Mouse (Mus musculus): ENCODE results near the gene Mia. TPM values are rescaled to one million over a fixed set of nuclear protein-coding genes. Genes with fewer than 3 reads are reported as not detected.

Mia gene
- polyA plus RNA-seq, 1 experiment from 2014 or later: 0.76 TPM

DNA sequence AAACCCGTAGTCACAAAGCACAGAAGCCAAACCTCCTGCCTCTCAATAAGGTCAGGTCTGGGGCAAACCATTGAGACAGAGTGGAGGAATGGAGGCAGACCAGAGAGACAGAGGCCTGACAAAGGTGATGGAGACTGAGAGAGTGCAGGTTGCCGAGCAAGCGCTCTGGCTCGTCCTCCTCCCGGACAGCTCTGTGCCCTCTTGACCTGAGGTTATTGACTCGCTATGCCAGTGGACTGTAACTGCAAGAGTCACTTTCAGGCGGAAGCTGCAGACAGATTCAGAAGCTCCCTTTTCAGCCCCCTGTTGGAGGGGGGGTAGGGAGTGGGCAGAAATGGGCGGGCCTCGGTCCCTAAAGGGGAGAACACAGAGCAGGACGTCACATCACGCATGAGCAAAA is 39.0 kb upstream of the Mia start:
- 0 out of 2 replicates have a peak overlapping the region, but pooled peaks have one; percentile 35 for H3K27ac ChIP-seq (ENCODE audit: low read length)
- H3K9ac ChIP-seq (ENCODE audit: low read depth, low read length): no peak overlapping the region
- H3K9me3 ChIP-seq (replicated peaks; ENCODE audit: control insufficient read depth, low read length): no peaks in the 10 kb centered on the region
- no peak overlapping the region for H3K4me3 ChIP-seq (ENCODE audit: low read depth, low read length)
- H3K27me3 ChIP-seq (ENCODE audit: control insufficient read depth, insufficient read depth, low read depth, low read length): no peaks in the 10 kb centered on the region
- H3K4me1 ChIP-seq (ENCODE audit: control insufficient read depth, low read depth, low read length): peaks cover 24% of the 10 kb centered on the region
- 65% methylated on average over 11 of the region's 11 CpGs for WGBS (ENCODE audit: insufficient replicate concordance)
- peak; percentile 80 for ATAC-seq (ENCODE audit: low read depth)
- H3K4me2 ChIP-seq (ENCODE audit: low read depth, low read length): no peak overlapping the region
- H3K36me3 ChIP-seq (ENCODE audit: control insufficient read depth, insufficient read depth): no peaks in the 10 kb centered on the region

GRCm38 (mm10) chr7:27218586-27218985 is 37.6 kb upstream of the Mia start:
- H3K27ac ChIP-seq (ENCODE audit: low read length): no peak overlapping the region
- H3K4me2 ChIP-seq (ENCODE audit: low read depth, low read length): no peak overlapping the region
- peaks cover 17% of the 10 kb centered on the region for H3K4me1 ChIP-seq (ENCODE audit: control insufficient read depth, low read depth, low read length)
- H3K36me3 ChIP-seq (ENCODE audit: control insufficient read depth, insufficient read depth): no peaks in the 10 kb centered on the region
- no peaks in the 10 kb centered on the region for H3K27me3 ChIP-seq (ENCODE audit: control insufficient read depth, insufficient read depth, low read depth, low read length)
- no peaks in the 10 kb centered on the region for H3K9me3 ChIP-seq (replicated peaks; ENCODE audit: control insufficient read depth, low read length)
- H3K9ac ChIP-seq (ENCODE audit: low read depth, low read length): no peak overlapping the region
- WGBS (ENCODE audit: insufficient replicate concordance): 61% methylated on average over 7 of the region's 7 CpGs
- no peak overlapping the region for H3K4me3 ChIP-seq (ENCODE audit: low read depth, low read length)
- no peak for ATAC-seq (ENCODE audit: low read depth)

GRCm38 (mm10) chr7:27212626-27213025 is 31.7 kb upstream of the Mia start:
- Histone ChIP-seq H3K9ac (ENCODE audit: low read depth, low read length) (no peak overlapping the region), H3K4me1 (ENCODE audit: control insufficient read depth, low read depth, low read length) (no peaks in the 10 kb centered on the region), H3K36me3 (ENCODE audit: control insufficient read depth, insufficient read depth) (no peaks in the 10 kb centered on the region; the same call in 1 of the 2 replicates), H3K4me3 (ENCODE audit: low read depth, low read length) (no peak overlapping the region), H3K27me3 (ENCODE audit: control insufficient read depth, insufficient read depth, low read depth, low read length) (no peaks in the 10 kb centered on the region), H3K9me3 (replicated peaks; ENCODE audit: control insufficient read depth, low read length) (no peaks in the 10 kb centered on the region), H3K27ac (ENCODE audit: low read length) (no peak overlapping the region), H3K4me2 (ENCODE audit: low read depth, low read length) (no peak overlapping the region)
- WGBS (ENCODE audit: insufficient replicate concordance): 55% methylated on average over 2 of the region's 2 CpGs
- ATAC-seq (ENCODE audit: low read depth): no peak

- no peaks in the 10 kb centered on the region for H3K36me3 ChIP-seq (ENCODE audit: control insufficient read depth, insufficient read depth)
- H3K27ac ChIP-seq (ENCODE audit: low read length): no peak overlapping the region
- H3K9me3 ChIP-seq (replicated peaks; ENCODE audit: control insufficient read depth, low read length): no peaks in the 10 kb centered on the region
- no peak overlapping the region for H3K9ac ChIP-seq (ENCODE audit: low read depth, low read length)
- H3K4me1 ChIP-seq (ENCODE audit: control insufficient read depth, low read depth, low read length): no peaks in the 10 kb centered on the region
- WGBS (ENCODE audit: insufficient replicate concordance): 85% methylated on average over 8 of the region's 8 CpGs
- ATAC-seq (ENCODE audit: low read depth): no peak
- no peaks in the 10 kb centered on the region for H3K27me3 ChIP-seq (ENCODE audit: control insufficient read depth, insufficient read depth, low read depth, low read length)
- no peak overlapping the region for H3K4me2 ChIP-seq (ENCODE audit: low read depth, low read length)
- no peak overlapping the region for H3K4me3 ChIP-seq (ENCODE audit: low read depth, low read length)
Observed at GRCm38 (mm10) chr7:27203730-27204449, 22.9 kb upstream of the Mia start.

DNA sequence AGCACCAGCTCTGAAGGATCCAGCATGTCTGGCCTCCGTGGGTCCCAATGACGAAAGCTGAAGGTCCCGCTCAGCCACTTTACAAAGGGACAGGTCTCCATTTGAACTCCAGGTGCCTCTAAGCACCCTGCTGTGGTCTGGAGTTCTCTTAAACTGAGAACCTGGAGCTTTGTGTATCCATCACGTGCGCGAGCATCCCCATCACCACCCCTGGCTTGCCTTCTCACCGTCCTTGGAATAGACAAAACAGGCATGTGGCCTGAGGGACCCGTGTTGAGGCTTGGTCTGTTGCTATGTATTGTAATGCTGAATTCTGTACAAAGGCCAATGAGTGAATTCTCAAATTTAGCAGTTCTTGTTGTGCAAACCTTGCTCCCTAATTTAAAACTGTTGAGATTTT is 17.8 kb upstream of the Mia start:
- Histone ChIP-seq H3K4me2 (ENCODE audit: low read depth, low read length) (no peak overlapping the region), H3K4me3 (ENCODE audit: low read depth, low read length) (no peak overlapping the region), H3K27me3 (ENCODE audit: control insufficient read depth, insufficient read depth, low read depth, low read length) (no peaks in the 10 kb centered on the region), H3K4me1 (ENCODE audit: control insufficient read depth, low read depth, low read length) (peaks cover 17% of the 10 kb centered on the region), H3K9ac (ENCODE audit: low read depth, low read length) (no peak overlapping the region), H3K27ac (ENCODE audit: low read length) (no peak overlapping the region), H3K9me3 (replicated peaks; ENCODE audit: control insufficient read depth, low read length) (no peaks in the 10 kb centered on the region), H3K36me3 (ENCODE audit: control insufficient read depth, insufficient read depth) (no peaks in the 10 kb centered on the region; the same call in 1 of the 2 replicates)
- 84% methylated on average over 8 of the region's 8 CpGs for WGBS (ENCODE audit: insufficient replicate concordance)
- ATAC-seq (ENCODE audit: low read depth): no peak

GRCm38 (mm10) chr7:27198355-27198754 is 17.4 kb upstream of the Mia start:
- Histone ChIP-seq H3K9ac (ENCODE audit: low read depth, low read length) (no peak overlapping the region), H3K4me1 (ENCODE audit: control insufficient read depth, low read depth, low read length) (peaks cover 17% of the 10 kb centered on the region), H3K27ac (ENCODE audit: low read length) (no peak overlapping the region), H3K4me2 (ENCODE audit: low read depth, low read length) (no peak overlapping the region), H3K27me3 (ENCODE audit: control insufficient read depth, insufficient read depth, low read depth, low read length) (no peaks in the 10 kb centered on the region), H3K36me3 (ENCODE audit: control insufficient read depth, insufficient read depth) (peaks cover 4% of the 10 kb centered on the region), H3K9me3 (replicated peaks; ENCODE audit: control insufficient read depth, low read length) (no peaks in the 10 kb centered on the region), H3K4me3 (ENCODE audit: low read depth, low read length) (no peak overlapping the region)
- no peak for ATAC-seq (ENCODE audit: low read depth)

GRCm38 (mm10) chr7:27197634-27198033 is 16.7 kb upstream of the Mia start:
- no peak for ATAC-seq (ENCODE audit: low read depth)
- no peak overlapping the region for H3K4me3 ChIP-seq (ENCODE audit: low read depth, low read length)
- H3K9ac ChIP-seq (ENCODE audit: low read depth, low read length): no peak overlapping the region
- peaks cover 17% of the 10 kb centered on the region for H3K4me1 ChIP-seq (ENCODE audit: control insufficient read depth, low read depth, low read length)
- no peak overlapping the region for H3K27ac ChIP-seq (ENCODE audit: low read length)
- WGBS (ENCODE audit: insufficient replicate concordance): 67% methylated on average over 8 of the region's 8 CpGs
- peaks cover 6% of the 10 kb centered on the region for H3K36me3 ChIP-seq (ENCODE audit: control insufficient read depth, insufficient read depth)
- no peak overlapping the region for H3K4me2 ChIP-seq (ENCODE audit: low read depth, low read length)
- no peaks in the 10 kb centered on the region for H3K9me3 ChIP-seq (replicated peaks; ENCODE audit: control insufficient read depth, low read length)
- H3K27me3 ChIP-seq (ENCODE audit: control insufficient read depth, insufficient read depth, low read depth, low read length): no peaks in the 10 kb centered on the region

- no peak overlapping the region for H3K27ac ChIP-seq (ENCODE audit: low read length)
- H3K27me3 ChIP-seq (ENCODE audit: control insufficient read depth, insufficient read depth, low read depth, low read length): no peaks in the 10 kb centered on the region
- WGBS (ENCODE audit: insufficient replicate concordance): 69% methylated on average over 3 of the region's 3 CpGs
- H3K4me1 ChIP-seq (ENCODE audit: control insufficient read depth, low read depth, low read length): peaks cover 17% of the 10 kb centered on the region
- peaks cover 11% of the 10 kb centered on the region for H3K36me3 ChIP-seq (ENCODE audit: control insufficient read depth, insufficient read depth)
- no peak overlapping the region for H3K4me2 ChIP-seq (ENCODE audit: low read depth, low read length)
- no peak overlapping the region for H3K9ac ChIP-seq (ENCODE audit: low read depth, low read length)
- H3K4me3 ChIP-seq (ENCODE audit: low read depth, low read length): no peak overlapping the region
- ATAC-seq (ENCODE audit: low read depth): no peak
- no peaks in the 10 kb centered on the region for H3K9me3 ChIP-seq (replicated peaks; ENCODE audit: control insufficient read depth, low read length)
Observed at GRCm38 (mm10) chr7:27197136-27197535, 16.2 kb upstream of the Mia start.

DNA sequence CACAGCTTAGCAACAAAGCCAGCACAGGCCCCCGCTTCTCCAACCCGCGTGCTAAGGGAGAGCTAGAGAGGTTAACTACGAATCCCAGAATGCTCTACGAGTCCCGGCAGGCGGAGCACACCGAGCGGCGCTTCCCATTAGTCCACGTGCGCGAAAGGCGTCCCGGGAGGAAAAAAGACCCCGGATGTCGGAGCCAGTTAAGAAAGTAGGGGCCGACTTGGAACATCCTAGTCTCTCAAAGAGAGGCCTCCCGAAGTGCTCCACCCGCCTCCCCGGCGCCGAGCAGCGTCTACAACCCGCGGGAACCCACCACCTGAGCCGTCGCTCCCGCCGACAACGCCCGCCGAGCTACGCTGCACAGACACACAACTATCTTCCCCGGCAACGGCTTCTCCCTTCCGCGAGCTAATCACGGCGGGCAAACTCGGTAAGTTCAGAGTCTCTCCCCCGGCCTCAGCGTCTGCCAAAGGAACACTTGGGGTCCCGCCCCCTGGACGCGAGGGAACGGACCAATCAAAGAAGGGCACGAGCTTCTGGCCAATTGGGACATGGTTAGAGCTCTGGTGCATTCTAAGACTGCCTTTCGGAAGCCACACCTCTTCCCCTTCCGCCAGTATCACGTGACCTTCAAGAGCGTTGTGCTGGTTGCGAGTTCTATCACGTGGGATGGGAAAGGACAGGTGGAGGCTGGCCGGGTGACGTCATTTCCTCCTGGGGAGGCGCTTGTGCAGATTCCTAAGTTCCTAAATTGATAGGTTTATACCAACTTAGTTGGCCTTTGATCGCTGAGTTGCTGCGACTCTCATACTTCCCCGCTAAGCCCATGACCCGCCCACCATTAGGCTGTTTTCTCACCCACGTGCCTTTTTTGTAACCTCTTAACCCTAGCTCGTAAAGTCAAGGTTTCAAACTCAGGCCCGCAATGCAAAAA is 15.0 kb upstream of the Mia start, which contains the start of the genes BC024978 and Snrpa:
Gene BC024978 (plus strand): TSS at position 101 of the 931 bp plus-strand sequence.
Gene Snrpa (minus strand): TSS at position 591 of the 931 bp plus-strand sequence.
- H3K9ac ChIP-seq (ENCODE audit: low read depth, low read length): peak within 1 kb of the TSS; percentile 81
- H3K27ac ChIP-seq (ENCODE audit: low read length): peak within 1 kb of the TSS; percentile 95
- peaks cover 17% of the 10 kb centered on the region for H3K4me1 ChIP-seq (ENCODE audit: control insufficient read depth, low read depth, low read length)
- peak within 1 kb of the TSS; percentile 89 for H3K4me2 ChIP-seq (ENCODE audit: low read depth, low read length)
- H3K4me3 ChIP-seq (ENCODE audit: low read depth, low read length): peak within 1 kb of the TSS; percentile 86
- H3K36me3 ChIP-seq (ENCODE audit: control insufficient read depth, insufficient read depth): peaks cover 23% of the 10 kb centered on the region
- under 1% methylated on average over 64 of the region's 64 CpGs for WGBS (ENCODE audit: insufficient replicate concordance)
- H3K9me3 ChIP-seq (replicated peaks; ENCODE audit: control insufficient read depth, low read length): no peaks in the 10 kb centered on the region
- H3K27me3 ChIP-seq (ENCODE audit: control insufficient read depth, insufficient read depth, low read depth, low read length): no peaks in the 10 kb centered on the region
- ATAC-seq (ENCODE audit: low read depth): peak; percentile 98
